Mouse (Mus musculus) liver (tissue): ENCODE results near the gene Olfr155.

ENCODE experiments used
- DNase-seq: peaks from one replicate; pipeline ENCODE4 v3.0.0-alpha.2; 2020; ENCODE audit warnings: mixed read lengths

Olfr155 gene

DNA sequence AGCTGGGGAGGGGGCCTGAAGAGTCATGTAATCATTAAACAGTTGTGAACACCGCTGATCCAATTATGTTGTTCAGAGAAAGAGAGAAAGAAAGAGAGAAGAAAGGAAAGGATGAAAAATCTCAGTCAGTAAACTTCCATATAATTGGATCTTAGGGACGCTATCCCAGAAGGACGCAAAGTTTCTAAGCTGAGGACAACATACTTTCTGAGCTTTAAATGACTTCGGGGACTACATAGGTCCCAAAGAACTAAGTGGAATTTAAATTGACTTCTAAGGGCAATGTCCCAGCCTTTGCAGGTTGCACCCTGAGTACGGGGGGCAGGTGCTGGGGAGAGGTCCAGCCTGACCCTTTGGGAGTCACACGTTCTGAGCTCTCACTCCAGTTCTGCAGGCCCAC lies at the start of gene Olfr155:
Olfr155 (plus strand) TSS at position 301 of the 400 bp plus-strand sequence.
- DNase-seq, result no peak

DNA sequence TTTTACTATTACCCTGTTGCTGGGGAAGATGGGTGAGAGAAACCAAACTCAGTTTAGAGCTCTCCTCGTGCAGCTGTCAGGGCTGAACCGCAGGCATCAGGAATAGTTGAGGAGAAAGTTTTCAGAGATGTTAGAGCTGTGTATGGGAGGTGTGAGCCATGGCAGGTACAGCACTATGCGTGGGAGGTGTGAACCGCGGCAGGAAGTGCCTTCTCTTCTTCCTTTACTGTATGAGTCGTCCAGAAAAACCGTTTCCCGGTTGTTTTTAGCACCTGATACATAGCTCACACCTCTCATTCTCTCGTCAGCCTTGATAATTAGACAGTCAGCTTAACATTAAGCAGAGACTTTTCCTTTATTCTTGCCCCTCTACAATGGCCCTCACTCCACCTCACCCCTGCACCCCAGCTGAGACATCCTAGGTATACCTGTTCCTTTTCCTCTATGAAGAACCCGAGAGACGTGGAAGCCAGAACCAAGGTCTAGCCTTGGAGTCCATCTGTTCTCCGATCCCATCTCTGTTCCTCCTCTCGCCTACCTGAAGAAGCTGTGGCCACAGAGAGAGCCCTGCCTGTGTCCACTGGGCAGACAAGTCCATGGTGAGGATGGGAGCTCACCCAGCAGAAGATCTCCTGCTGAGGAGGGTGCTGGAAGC lies 28.3 kb upstream of the Olfr155 start:
- DNase-seq, result no peak

DNA sequence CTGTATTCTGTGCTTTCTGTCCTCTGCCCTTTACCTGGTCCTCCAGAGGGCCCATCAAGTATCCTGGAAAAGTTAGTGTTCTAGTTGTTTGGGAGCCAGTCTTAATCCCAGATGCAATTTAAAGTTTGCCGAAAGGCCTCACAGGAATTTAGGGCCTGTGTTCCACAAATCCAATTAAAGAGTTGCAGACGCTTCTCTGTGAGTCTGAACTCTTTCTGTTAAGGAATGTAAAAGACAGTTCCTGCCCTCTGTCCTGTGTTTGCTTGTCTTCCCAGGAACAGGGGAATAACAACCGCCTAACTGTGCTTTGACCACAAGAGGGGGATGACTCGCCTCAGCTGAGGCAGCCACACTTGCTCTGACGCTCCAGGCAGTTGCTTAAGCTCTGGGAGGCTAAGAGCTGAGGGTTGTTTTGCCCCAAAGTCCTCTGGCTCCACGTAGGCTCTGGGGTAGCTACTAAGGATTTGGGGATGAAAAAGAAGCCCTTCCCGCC lies 27.5 kb upstream of the Olfr155 start, which contains the start of gene Olfr156:
Olfr156 (minus strand) TSS at position 51 of the 493 bp plus-strand sequence.
- DNase-seq, result peak; percentile 15

DNA sequence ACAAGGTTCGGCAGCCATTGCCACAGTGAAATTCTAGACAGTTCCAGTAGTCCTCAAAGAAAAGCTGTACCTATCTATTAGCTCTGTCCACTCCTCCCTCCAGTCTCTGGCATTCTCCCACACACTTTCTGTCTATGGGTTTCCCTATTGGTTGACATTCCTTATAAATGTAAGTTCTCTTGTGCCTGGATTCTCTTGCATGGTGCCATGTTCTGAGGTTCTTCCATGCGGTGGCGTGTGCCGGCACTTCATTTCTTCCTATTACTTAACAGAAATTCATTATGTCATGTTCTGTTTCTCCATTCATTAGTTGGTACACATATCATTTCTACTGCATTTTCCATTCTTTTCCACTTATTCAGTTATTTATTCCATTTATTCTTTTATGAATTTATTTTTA lies 22.6 kb upstream of the Olfr155 start:
- no peak for DNase-seq

DNA sequence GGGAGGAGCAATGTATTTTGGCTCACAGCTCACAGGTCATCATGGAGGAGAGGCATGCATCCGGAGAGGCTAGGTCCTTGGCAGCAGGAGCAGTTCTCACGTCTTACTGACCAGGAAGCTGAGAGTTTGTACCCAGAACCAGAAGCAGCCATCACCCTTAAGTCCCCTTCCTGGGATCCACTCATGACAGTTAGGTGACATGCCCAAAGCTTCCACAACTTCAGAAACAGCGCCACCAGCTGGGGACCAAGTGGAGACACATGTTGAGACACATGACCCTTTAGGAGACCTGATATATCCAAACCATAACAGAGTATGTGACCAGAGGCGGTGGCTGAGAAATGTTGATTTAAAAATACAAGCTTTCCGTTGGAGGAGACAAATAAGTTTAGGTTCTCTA lies 19.3 kb upstream of the Olfr155 start:
- DNase-seq, result no peak

DNA sequence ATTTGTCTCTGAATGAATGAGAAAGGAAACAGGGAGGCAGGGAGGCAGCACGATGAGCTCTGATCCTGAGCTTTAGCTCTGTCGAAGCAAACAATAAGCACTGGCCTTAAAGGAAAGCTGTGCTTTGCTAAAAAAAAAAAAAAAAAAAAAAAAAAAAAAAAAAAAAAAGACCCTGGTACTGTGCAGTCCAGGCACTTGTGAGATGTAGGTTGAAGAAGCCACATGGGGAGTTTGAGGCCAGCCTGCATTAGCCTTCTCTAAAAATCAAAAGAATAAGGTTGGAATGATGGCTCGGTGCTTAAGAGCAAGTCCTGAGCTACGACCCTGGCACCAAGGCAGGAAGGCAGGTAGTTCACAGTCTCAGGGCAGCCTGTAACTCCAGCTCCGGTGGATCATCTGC lies 17.6 kb upstream of the Olfr155 start:
- no peak for DNase-seq

DNA sequence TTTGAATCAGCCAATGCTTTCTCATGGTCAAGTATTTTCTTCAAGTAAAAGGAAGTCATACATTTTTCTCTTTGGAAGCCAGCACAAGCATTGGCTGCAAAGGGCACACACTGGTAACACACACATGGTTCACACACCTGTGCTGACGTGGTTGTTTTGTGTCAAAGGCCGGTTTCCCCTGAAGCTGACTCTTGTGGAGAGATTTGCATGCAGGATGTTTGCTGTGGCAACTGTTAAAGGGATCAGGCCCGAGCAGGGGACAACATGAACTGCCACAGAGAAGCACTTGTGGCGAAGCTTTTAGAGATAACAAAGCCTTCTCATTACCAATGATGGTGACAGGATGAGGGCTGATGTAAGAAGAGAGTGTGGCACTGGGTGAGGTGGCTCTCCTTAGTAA lies 16.6 kb upstream of the Olfr155 start:
- DNase-seq, result no peak

DNA sequence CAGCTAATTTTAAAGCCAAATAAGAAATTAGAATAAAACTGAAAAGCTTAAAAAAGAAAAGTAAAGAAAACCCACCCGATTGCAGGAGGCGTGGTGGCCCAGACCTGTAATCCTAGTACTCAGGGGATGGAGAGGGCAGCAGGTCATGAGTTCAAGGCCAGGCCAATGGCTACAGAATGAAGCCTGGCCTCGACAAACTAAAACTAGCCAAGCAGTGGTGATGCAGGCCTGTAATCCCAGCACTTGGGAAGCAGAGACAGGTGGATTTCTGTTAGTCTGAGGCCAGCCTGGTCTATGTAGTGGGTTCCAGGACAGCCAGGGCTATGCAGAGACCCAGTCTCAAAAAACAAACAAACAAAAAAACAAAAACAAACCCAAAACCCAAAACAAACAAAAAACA lies 13.0 kb upstream of the Olfr155 start:
- DNase-seq, result no peak

DNA sequence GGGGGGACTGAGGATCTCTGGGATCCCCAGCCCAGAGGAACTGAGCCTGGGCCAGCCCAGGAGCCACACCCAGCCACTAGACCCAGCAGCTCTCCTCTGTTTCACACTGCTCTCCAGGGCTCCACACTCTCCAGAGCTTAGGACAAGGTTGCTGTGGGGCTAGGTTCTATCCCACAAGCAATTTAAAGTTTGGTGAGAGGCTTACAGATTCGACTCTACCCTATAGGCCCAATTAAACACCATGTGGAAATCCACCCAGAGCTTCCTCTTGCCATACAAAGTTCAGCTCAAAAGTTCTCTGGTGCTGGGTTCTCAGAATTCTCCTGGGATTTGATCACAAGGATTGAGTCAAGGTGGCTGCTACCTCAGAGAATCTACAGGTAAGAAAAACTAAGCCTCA lies 11.3 kb upstream of the Olfr155 start, which contains the start of gene Olfr157:
Olfr157 (minus strand) TSS at position 101 of the 400 bp plus-strand sequence.
- no peak for DNase-seq

DNA sequence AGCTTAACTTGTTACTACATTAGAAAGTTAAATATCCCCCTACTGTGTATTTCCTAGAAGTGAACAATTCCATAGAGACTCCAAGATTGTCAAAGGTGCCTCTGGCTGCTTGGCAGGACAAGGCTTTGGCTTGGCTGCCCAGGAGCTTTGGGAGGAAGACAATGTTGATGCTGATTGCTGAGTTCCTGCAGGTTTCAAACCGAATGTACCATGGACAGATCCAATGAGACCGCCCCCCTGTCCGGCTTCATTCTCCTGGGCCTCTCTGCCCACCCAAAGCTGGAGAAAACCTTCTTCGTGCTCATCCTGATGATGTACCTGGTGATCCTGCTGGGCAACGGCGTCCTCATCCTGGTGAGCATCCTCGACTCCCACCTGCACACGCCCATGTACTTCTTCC lies 2.7 kb downstream of the Olfr155 start:
- no peak for DNase-seq

DNA sequence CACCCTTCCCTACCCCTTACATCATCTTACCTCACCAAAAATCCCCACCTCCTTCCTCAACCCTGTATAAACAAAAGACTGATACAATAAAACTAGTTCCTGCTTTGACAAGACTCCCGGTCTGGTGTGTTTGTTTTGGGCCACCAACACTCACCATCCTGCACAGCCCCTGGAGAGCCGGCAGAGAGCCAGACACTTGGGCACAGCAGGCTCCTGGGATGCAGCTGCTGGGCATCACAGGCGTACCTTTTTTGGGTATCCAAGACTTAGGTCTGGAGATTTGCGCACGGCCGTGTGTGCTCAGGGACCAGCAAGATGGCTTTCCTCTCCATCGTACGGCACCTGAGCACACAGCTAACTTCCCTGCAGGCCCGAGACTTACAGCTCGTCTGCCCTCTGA lies 8.5 kb downstream of the Olfr155 start:
- DNase-seq, result no peak

DNA sequence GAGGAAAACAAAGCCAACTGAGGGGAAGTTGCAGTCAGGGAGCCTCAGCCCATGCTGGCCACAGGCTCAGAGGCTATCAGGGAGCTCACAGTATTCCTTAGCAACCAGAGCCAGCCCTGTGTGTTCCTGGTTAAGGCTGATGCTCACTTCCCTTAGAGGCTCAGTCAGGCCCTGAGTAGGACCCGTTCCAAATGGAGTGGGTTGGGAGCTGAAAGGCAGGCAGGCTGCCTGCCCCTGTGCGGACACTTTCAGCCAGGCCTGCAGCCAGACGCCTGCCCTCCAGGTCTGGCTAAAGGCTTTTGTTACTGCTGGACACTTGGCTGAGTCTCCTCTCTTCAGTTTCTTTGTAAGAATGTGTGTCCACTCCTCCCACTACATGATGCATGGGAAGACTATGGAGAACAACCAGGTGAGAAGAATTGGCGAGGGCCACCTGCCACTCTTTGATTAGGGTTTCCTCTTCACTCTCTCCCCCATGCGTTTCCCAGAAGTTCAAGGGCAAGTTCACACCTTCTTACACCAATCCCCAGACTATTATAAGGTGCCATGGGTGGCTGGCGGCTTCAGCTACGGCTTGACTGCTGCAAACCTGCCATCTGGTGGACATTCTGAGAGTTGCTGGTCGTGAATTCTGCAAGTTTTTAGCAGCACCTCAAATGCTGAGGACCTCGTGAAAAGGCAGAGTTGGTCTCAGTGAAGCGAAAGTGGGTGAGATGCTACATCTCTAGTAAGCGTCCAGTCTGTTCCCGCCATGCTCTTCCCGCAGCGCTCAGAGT lies 9.6 kb downstream of the Olfr155 start:
- peak; percentile 60 for DNase-seq

DNA sequence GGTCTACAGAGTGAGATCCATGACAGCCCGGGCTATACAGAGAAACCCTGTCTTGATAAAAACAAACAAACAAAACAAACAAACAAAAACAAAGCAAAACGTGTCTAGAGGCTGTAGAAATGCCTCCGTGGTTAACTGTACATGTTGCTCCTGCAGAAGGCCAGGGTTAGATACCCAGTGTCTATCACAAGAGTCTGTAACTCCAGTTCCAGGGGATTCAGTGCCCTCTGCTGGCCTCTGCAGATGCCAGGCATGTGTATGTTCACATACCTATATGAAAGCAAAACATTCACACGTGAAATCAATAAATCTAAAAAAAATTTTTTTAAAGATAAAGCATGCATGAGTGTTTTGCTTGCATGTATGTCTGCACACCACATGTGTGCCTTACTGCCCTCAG lies 11.9 kb downstream of the Olfr155 start:
- no peak for DNase-seq

DNA sequence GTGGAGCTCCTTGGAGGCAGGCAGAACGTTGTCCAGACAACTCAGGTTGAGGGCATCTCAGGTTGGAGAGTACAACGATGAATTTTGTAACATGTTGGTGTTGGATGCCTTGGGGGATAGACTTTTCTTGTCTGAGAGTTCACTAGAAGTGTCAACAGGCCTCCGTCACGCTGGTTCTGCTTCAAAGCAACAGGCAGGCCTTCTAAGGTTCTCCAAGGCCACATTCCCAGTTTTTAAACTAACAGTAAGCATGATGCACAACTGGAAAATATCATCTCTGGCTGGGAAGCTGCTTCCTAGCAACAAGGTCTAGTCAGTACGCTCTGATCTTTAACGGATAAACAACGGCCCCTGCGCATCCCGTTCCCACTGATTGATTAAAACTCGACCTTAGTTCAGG lies 18.5 kb downstream of the Olfr155 start:
- DNase-seq, result no peak

DNA sequence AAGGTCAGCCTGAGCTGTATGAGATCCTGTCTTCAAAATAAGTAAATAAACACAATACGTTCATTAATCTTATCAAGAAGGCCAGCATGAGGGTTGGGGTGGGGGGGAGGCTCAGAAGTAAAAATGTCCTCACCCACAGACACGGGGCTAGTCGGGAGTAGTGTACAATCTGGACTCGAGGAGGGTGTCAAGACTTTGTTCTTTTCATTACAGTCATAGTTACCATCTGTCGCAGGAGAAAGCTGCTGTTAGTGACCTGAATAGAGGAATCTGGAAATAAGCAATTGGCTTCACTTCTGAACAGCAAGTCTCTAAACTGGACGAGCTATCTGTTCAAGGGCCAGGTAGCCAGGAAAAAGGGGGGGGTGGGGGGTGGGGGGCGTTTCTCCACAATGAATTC lies 23.1 kb downstream of the Olfr155 start:
- DNase-seq, result no peak

DNA sequence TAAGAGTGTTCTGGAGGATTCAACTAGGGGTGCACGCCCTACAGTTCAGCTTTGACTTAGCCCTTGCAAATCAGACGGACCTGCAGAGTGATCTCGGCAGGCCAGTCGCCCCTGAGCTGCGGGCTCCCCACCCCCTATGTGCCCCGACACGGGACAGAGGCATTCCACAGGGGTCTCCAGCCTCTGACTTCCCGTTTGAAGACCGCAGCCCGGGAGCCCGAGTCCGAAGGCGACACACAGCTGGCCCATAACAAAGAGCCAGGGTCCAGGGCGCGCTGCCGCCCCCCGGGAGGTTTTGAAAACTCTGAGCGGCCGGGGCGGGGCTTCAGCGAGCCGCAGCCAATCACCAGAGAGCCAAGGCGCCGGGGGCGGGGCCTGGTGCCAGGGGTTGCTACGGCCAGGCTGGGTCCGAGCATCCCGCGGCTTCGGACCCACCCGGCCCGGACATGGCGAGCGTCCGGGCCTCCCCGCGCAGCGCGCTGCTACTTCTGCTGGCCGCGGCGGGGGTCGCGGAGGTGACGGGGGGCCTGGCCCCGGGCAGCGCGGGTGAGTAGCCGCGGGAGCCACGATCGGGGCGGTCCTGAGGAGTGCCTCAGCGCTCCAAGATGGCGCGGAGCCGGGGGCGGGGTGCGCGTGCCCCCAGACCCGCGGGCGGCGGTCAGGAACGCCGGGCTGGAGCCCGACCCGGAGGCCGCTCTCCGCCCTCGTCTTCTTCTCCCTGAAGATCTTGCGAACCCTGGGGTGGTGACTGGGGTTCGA lies 24.0 kb downstream of the Olfr155 start, which contains the start of gene Reck:
Reck (plus strand) TSS at position 371 of the 759 bp plus-strand sequence.
- peak; percentile 85 for DNase-seq

DNA sequence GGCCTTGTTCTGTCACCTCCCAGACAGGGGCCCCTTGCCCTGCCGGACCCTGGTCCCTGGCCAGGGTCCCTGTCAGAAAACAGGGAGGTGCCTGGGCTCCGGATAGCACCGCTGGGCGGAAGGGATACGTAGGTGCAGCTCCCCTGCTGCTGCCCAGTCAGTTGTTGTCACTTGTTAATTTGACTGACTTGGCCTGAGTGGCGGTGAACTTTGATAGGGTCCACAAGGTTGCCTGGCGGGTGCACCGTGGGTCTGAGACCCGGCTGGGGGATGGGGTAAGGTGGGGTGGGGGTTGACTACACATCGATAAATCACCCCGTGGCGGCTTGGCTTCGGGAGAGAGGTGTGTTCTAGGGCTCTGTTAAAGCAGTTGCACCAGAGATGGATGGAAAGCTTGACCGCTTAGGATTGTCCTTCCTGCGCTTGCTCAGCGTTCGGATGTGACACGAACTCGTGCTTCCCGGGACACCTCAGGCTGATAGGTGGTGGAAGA lies 24.6 kb downstream of the Olfr155 start:
- peak; percentile 8 for DNase-seq

DNA sequence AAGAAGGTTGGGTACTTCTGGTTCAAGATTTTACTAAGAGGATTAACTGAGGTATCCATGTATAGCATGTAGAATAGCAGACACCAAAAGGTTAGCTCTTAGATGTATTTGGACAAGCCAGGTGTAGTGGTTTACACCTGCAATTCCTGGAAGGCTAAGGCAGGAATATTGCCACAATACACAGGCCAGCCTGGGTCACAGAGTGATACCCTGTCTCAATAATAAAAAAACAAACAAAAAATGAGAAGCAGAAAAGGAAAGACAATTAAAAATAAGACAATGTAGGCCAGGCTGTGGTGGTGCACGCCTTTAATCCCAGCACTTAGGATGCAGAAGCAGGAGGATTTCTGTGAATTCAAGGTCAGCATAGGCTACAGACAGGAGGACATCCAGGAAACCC lies 25.9 kb downstream of the Olfr155 start:
- DNase-seq, result no peak

DNA sequence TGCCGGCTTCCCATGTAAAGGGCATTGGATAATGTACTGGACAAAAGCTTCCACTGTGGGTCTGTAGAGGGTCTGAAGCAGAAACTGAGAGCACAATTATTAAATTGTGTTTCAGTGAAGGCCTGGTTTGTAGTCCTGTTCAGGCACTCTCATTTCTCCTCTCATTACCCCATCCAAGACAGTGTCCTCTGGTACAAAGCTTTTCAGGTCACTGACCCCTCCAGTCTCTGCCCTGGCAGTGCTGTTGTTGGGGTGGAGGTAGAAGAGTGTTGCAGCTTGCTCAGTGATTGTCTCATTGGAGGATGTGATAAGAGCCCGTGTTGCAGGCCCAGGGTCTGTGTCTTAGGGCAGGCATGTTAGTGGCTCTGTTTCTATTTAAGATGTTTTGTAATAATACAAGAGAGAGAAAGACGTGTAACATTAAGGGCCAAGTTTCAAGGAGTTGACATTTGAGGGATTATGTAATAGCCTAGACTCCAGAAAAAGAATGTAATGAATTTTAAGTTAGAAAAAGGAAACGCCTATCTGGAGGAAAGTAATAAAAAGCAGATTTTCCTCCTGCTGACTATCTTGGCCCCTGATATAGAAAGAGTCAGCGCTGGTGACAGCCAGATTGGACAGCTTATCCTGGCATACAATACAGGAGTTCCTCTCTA lies 26.9 kb downstream of the Olfr155 start:
- no peak for DNase-seq

DNA sequence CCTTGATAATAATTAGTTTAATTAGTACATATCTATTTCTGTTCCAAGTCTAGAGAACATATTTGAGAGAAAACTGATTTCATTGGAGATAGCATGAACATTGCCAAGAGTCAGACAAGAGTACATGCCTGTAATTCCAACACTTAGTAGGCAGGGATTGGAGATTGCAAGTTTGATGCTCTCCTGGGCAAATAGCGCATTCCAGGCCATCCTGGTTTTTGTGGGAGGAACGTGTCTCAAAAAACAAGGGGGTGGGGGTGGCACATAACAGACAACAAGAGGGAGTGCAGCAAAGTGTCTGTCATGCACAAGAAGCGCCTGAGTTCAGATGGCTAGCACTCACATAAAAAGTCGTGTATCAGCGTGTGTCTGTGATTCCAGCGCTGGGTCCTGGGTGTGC lies 28.2 kb downstream of the Olfr155 start:
- no peak for DNase-seq

DNA sequence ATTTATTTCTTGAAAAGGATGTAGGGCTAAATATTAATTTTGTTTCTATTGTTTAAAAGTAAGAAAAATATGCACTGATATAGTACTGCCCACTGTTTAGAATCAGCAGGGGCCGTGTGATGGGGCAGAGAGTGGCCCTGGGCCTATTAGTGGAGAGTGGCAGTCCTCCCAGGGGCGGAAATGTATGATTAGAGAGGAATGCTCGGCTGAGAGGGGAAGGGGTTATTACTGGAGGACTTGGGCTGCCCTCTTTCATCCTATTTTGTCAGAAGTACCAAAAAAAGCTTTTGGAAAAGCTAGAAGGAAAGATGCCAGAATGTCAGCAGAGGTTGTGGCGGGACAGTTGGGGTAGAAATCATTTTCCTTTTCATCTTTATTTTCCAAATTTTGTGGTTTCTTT lies 32.8 kb downstream of the Olfr155 start:
- DNase-seq, result no peak

DNA sequence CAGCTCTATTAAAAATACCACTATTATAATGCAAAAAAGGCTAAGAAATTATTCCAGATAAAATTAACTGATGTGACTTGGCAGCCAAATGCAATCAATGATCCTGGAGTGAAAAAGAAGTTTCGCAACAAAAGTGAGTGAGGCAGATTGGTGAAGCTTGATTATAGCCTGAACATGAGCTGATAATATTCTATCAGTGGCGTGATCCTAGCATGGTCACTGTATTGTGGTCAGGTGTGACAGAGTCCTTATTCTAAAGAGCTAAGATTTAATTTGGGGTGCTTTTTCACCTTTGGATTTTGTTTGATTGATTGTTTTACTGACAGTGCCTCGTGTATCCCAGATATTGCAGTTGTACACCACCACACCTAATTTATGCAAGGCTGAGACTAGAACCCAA lies 39.9 kb downstream of the Olfr155 start:
- DNase-seq, result no peak

DNA sequence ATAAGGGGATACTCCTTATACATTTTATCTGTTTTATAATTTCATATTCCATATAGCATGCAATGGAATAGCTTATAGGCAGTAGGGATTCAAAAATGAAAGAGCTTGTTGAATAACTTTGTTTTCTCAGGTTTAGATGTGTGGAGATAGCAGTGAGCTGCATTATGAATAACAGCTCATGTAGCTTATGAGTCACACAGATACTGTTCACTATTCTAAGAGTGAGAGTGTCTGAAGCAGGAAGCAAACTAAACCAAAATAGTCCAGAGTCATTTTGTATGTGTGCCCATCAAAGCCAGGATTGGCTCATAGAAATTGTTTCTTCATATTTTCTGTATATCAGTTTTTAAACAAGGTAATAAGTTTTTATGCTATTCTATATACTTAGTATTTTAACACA lies 45.8 kb downstream of the Olfr155 start:
- no peak for DNase-seq
